Mouse (Mus musculus): ENCODE results near the gene Jph2.

DNA sequence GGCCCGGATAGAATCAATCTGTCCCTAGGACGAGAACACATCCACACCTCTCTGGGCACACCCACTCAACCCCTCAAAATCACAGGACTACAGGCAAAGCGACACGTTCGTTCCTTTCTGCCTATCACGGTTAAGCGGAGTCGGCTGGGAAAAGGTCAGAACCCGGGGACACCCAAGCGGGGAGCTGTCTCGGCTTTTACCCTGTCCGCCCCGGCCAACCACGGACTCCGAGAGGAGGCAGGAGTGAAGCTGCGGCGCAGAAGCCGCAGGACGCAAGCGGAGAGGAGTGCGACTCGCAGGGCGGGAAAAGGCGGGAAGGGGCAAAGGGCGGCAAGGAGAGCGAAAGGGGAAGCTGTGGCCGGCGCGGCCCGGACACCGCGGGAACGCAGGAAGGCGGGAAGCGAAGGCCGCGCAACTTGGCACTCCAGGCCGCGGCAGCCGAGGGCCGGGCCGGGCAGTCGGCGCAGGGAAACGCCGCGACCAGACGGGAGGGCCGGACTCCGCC, 21.1 kb upstream of the Jph2 start:
- TF ChIP-seq CTCF (IDR thresholded peaks at IDR 0.05) (no peak), POLR2A (IDR thresholded peaks at IDR 0.05; ENCODE audit: insufficient read depth, low read depth, low read length) (no peak), EP300 (IDR thresholded peaks at IDR 0.05; ENCODE audit: insufficient read depth, low read depth, low read length) (no peak)

Data from heart, adult 2 months (tissue).